Mouse (Mus musculus) heart, embryonic 12.5 days (tissue): ENCODE data around the gene Kxd1. TPM values are rescaled to one million over a fixed set of nuclear protein-coding genes. Genes with fewer than 3 reads are reported as not detected.

ENCODE experiments used
- ATAC-seq: fragments of 200-750 bp; cut with Nextera tagmentation; 2 replicates; pipeline ENCODE4 v1.8.0; 2017; ENCODE audit warnings: moderate TSS enrichment, moderate library complexity; ENCODE audit not compliant: insufficient number of reproducible peaks, low FRiP score
- H3K27ac ChIP-seq: fragments of 300-500 bp; sonication (generic); 2 replicates; pipeline ENCODE4 v1.5.1; 2016; ENCODE audit warnings: mild to moderate bottlenecking, moderate library complexity; ENCODE audit not compliant: poor library complexity, severe bottlenecking
- H3K27me3 ChIP-seq: fragments of 300-500 bp; sonication (generic); replicated peaks from 2 replicates; pipeline ENCODE4 v1.6.1; 2016; ENCODE audit warnings: mild to moderate bottlenecking, moderate library complexity
- H3K36me3 ChIP-seq: fragments of 300-500 bp; sonication (generic); 2 replicates; pipeline ENCODE4 v1.6.1; 2016; ENCODE audit warnings: mild to moderate bottlenecking, moderate library complexity
- H3K4me1 ChIP-seq: fragments of 300-500 bp; sonication (generic); replicated peaks from 2 replicates; pipeline ENCODE4 v1.6.1; 2016; ENCODE audit warnings: mild to moderate bottlenecking
- H3K4me2 ChIP-seq: fragments of 300-500 bp; sonication (generic); 2 replicates; pipeline ENCODE4 v1.6.1; 2016; ENCODE audit warnings: mild to moderate bottlenecking, moderate library complexity
- H3K4me3 ChIP-seq: fragments of 300-500 bp; sonication (generic); 2 replicates; pipeline ENCODE4 v1.5.1; 2016; ENCODE audit warnings: mild to moderate bottlenecking
- H3K9ac ChIP-seq: fragments of 300-500 bp; sonication (generic); 2 replicates; pipeline ENCODE4 v1.6.1; 2016; ENCODE audit warnings: mild to moderate bottlenecking, moderate library complexity
- H3K9me3 ChIP-seq: fragments of 300-500 bp; sonication (generic); replicated peaks from 2 replicates; pipeline ENCODE4 v1.6.1; 2016; ENCODE audit warnings: mild to moderate bottlenecking, moderate library complexity
- WGBS: fragments of 180-500 bp; shearing (Covaris S2); methylation state at CpG from one replicate; pipeline ENCODE4 v1.1.7; 2016; 5-methylcytosine and 5-hydroxymethylcytosine counted together
- polyA plus RNA-seq: library from polyadenylated mRNA; unstranded; fragments of >200 nt; fragmentation: Nextera tagmentation; extraction: Ambion mirVana; gene quantifications from 2 replicates; pipeline ENCODE4 v1.2.1, GENCODE M21; 2016

Gene Kxd1
- 64.2 and 65.7 TPM in 2 replicates for polyA plus RNA-seq

DNA sequence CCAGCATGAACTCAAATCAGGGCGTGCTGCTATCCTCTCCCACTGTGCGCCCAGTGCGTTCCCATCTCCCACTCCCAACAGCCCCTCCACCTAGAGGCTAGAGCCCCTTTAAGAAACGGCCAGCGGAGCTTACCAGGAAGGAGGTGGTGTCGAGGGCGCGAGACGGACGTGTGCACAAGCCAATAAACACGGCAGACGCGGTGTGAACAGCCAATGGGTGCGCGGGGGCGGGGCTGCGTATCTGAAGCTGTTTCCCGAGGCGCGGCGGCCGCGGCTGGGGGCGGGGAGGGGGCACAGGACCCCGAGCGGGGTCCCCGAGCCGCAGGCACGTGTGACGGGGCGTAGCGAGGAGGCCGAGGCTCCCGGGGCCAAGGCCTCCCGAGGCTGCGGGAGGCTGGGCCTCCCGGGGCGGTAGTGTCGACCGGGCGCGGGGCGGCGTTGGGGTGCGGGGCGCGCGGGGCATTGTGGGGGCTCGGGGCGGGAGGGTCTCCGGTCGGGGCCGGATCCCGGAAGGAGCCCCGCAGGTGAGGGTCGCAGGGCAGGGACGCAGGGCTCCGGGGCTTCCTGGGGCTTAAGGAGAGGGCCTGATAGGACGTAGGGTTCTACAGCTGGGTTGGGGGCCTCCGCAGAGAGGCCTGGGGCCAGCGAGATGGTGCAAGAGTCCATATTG lies at the start of gene Kxd1, which contains the start of gene Fkbp8:
Gene Kxd1, minus strand, starts transcription at position 445 of the 670 bp plus-strand sequence.
Gene Fkbp8, plus strand, starts transcription at position 213 of the 670 bp plus-strand sequence.
- H3K27me3 ChIP-seq: no peaks in the 10 kb centered on the region
- H3K4me1 ChIP-seq: peaks cover 24% of the 10 kb centered on the region
- peak within 1 kb of the TSS; percentile 74 for H3K4me2 ChIP-seq
- peak; percentile 92 for ATAC-seq
- H3K9ac ChIP-seq: peak within 1 kb of the TSS; percentile 95
- no peaks in the 10 kb centered on the region for H3K9me3 ChIP-seq
- H3K27ac ChIP-seq: peak within 1 kb of the TSS; percentile 84
- H3K4me3 ChIP-seq: peak within 1 kb of the TSS; percentile 80
- under 1% methylated on average over 57 of the region's 61 CpGs for whole genome bisulfite sequencing
- H3K36me3 ChIP-seq: peaks cover 30% of the 10 kb centered on the region

DNA sequence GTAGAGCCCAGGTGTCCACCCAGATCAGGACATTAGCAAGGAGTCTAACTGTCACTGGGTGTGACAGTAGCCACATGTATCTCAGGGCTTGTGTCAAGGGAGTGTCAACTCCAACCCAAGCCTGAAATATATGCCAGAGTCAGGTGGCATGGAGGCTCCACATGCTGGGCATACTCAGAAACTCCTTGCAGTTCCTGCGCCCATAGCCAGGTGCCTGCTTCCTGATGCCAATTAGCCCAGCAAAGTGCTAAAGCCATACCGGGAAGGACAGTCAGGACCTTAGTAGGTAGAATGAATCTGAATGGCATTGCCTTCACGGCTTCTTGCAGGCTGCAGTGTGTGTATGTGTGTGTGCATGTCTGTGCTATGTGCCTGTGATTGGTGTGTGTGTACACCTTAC lies 49.5 kb upstream of the Kxd1 start:
- Histone ChIP-seq H3K9ac (no peak overlapping the region), H3K4me1 (peaks cover 3% of the 10 kb centered on the region; the same call in 1 of the 2 replicates), H3K27ac (no peak overlapping the region), H3K36me3 (peaks cover 56% of the 10 kb centered on the region), H3K27me3 (no peaks in the 10 kb centered on the region), H3K4me2 (no peak overlapping the region), H3K9me3 (no peaks in the 10 kb centered on the region), H3K4me3 (no peak overlapping the region)
- WGBS: 96% methylated on average over 3 of the region's 3 CpGs
- no peak for ATAC-seq

- no peak for ATAC-seq
- Histone ChIP-seq H3K9me3 (no peaks in the 10 kb centered on the region), H3K36me3 (peaks cover 33% of the 10 kb centered on the region), H3K9ac (no peak overlapping the region), H3K4me3 (no peak overlapping the region), H3K27ac (no peak overlapping the region), H3K4me2 (no peak overlapping the region), H3K4me1 (peaks cover 25% of the 10 kb centered on the region), H3K27me3 (no peaks in the 10 kb centered on the region)
- WGBS: 55% methylated on average over 4 of the region's 4 CpGs
Measured at GRCm38 (mm10) chr8:70574915-70575314, 47.2 kb upstream of the Kxd1 start.

DNA sequence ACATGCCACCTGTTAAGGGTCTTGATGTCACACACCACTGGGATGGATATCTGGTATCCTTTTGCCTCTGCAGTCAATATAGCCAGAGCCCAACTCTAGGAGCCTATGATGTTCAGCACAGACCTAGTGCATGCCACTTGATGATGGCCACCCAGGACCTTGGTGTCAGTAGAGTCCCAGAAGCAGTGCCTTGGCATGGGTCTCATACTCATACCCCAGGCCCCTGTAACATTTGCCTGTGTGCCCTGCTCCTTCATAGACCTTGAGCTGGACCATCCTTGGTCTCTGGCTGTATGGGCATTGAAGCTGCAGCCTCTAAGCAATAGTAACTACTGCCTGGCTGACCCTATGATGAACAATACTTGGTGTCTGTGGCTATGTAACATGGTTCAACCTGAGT lies 46.5 kb upstream of the Kxd1 start:
- no peak overlapping the region for H3K27ac ChIP-seq

GRCm38 (mm10) chr8:70570990-70571389 lies 43.2 kb upstream of the Kxd1 start:
- peaks cover 14% of the 10 kb centered on the region; the same call in 1 of the 2 replicates for H3K36me3 ChIP-seq
- H3K27me3 ChIP-seq: no peaks in the 10 kb centered on the region
- no peak overlapping the region for H3K9ac ChIP-seq
- no peak overlapping the region for H3K4me2 ChIP-seq
- H3K4me1 ChIP-seq: peaks cover 37% of the 10 kb centered on the region
- H3K27ac ChIP-seq: peak overlapping the region; percentile 43
- no peak overlapping the region for H3K4me3 ChIP-seq
- H3K9me3 ChIP-seq: no peaks in the 10 kb centered on the region
- 0 out of 2 replicates have a peak, but pooled peaks have one; percentile 13 for ATAC-seq
- 65% methylated on average over 6 of the region's 6 CpGs for WGBS

More for the DNA sequence above, 46.5 kb upstream of the Kxd1 start:
- Histone ChIP-seq H3K4me2 (no peak overlapping the region), H3K4me1 (peaks cover 28% of the 10 kb centered on the region), H3K4me3 (no peak overlapping the region), H3K27me3 (no peaks in the 10 kb centered on the region), H3K36me3 (peaks cover 31% of the 10 kb centered on the region), H3K9ac (no peak overlapping the region), H3K9me3 (no peaks in the 10 kb centered on the region)
- ATAC-seq: no peak

DNA sequence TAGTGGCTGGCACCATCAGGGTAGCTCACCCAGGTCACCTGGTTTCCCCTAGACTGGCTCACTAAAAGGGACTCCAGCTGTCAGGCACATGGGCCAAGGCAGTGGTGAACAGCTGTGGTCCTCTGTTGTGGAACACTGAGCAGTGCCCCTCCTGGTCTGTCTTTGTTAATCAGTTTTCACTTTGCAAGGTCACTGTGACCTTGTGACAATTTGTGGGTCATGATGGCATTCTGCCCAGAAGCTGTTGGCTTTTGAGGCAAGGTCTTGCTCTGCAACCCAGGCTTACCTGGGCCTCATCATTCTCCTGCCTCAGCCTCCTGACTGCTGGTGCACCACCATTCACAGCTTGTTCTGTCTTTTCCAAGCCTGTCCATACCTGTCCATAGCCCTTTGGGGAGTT lies 42.6 kb upstream of the Kxd1 start:
- peaks cover 12% of the 10 kb centered on the region; the same call in 1 of the 2 replicates for H3K36me3 ChIP-seq
- no peak for ATAC-seq
- H3K27me3 ChIP-seq: no peaks in the 10 kb centered on the region
- H3K4me2 ChIP-seq: no peak overlapping the region
- no peak overlapping the region for H3K4me3 ChIP-seq
- no peaks in the 10 kb centered on the region for H3K9me3 ChIP-seq
- peaks cover 44% of the 10 kb centered on the region for H3K4me1 ChIP-seq
- H3K27ac ChIP-seq: peak overlapping the region; percentile 43; the same call in 1 of the 2 replicates
- no peak overlapping the region for H3K9ac ChIP-seq

- Histone ChIP-seq H3K4me2 (no peak overlapping the region), H3K4me3 (no peak overlapping the region), H3K27me3 (no peaks in the 10 kb centered on the region), H3K9ac (no peak overlapping the region), H3K9me3 (no peaks in the 10 kb centered on the region), H3K27ac (no peak overlapping the region; the same call in 1 of the 2 replicates), H3K36me3 (0 out of 2 replicates have a peak, but pooled peaks cover 3% of the 10 kb centered on the region), H3K4me1 (peaks cover 69% of the 10 kb centered on the region)
- no peak for ATAC-seq
- 26% methylated on average over 3 of the region's 3 CpGs for WGBS
Measured at GRCm38 (mm10) chr8:70565561-70565960, 37.8 kb upstream of the Kxd1 start.

GRCm38 (mm10) chr8:70564696-70565235 lies 37.0 kb upstream of the Kxd1 start:
- H3K4me3 ChIP-seq: no peak overlapping the region
- no peak overlapping the region for H3K4me2 ChIP-seq
- H3K9me3 ChIP-seq: no peaks in the 10 kb centered on the region
- H3K4me1 ChIP-seq: peaks cover 69% of the 10 kb centered on the region
- 0 out of 2 replicates have a peak, but pooled peaks cover 3% of the 10 kb centered on the region for H3K36me3 ChIP-seq
- 69% methylated on average over 3 of the region's 3 CpGs for WGBS
- no peak for ATAC-seq
- H3K9ac ChIP-seq: no peak overlapping the region
- H3K27me3 ChIP-seq: no peaks in the 10 kb centered on the region
- no peak overlapping the region for H3K27ac ChIP-seq

GRCm38 (mm10) chr8:70563763-70564387 lies 36.1 kb upstream of the Kxd1 start:
- no peaks in the 10 kb centered on the region for H3K27me3 ChIP-seq
- no peak overlapping the region for H3K27ac ChIP-seq
- H3K9me3 ChIP-seq: no peaks in the 10 kb centered on the region
- peaks cover 74% of the 10 kb centered on the region for H3K4me1 ChIP-seq
- no peak overlapping the region for H3K9ac ChIP-seq
- H3K4me2 ChIP-seq: no peak overlapping the region
- H3K4me3 ChIP-seq: no peak overlapping the region
- WGBS: 90% methylated on average over 6 of the region's 6 CpGs
- 0 out of 2 replicates have a peak, but pooled peaks cover 3% of the 10 kb centered on the region for H3K36me3 ChIP-seq
- ATAC-seq: no peak

GRCm38 (mm10) chr8:70562802-70563201 lies 35.0 kb upstream of the Kxd1 start:
- H3K27ac ChIP-seq: no peak overlapping the region
- no peaks in the 10 kb centered on the region for H3K27me3 ChIP-seq
- H3K9me3 ChIP-seq: no peaks in the 10 kb centered on the region
- no peak for ATAC-seq
- no peaks in the 10 kb centered on the region for H3K36me3 ChIP-seq
- no peak overlapping the region for H3K4me3 ChIP-seq
- WGBS: 61% methylated on average over 3 of the region's 3 CpGs
- H3K4me1 ChIP-seq: peaks cover 84% of the 10 kb centered on the region
- H3K9ac ChIP-seq: no peak overlapping the region
- no peak overlapping the region for H3K4me2 ChIP-seq

DNA sequence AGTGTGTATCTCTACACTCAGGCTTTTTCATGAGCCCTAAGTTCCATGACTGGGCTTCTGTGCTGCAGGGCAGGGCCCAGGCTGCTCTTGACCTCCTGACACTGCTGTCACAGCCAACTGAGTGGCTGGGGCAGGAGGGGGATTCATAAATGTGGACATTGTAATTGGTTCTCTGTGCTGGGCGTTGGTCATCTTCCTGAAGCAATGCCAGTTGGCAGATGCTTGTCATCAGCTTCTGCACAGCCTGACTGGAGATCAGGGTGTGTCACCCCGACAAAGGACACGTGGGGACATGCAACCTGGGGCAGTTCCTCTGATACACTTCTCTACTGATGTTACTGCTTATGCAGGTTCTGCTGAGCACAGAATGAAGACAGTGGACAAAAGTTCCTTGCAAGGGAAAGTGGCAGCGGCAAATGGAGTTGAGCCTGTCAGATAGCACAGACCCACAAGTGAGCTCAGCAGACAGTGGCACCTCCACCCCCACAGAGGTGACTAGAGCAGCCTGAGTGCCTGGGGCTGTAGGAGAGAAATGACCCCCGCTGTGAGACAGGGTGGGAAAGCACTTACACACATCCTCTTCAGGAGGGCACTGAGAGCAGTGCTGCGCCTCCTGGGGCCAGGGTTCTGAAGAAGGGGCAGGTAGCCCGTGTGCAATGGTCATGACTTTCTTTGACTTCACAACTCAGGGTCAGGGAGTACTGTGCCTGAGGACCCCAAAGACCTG lies 34.2 kb upstream of the Kxd1 start:
- no peaks in the 10 kb centered on the region for H3K27me3 ChIP-seq
- H3K9ac ChIP-seq: peak overlapping the region; percentile 50; the same call in 1 of the 2 replicates
- peak overlapping the region; percentile 79; the same call in 1 of the 2 replicates for H3K27ac ChIP-seq
- no peak for ATAC-seq
- peaks cover 92% of the 10 kb centered on the region for H3K4me1 ChIP-seq
- no peaks in the 10 kb centered on the region for H3K9me3 ChIP-seq
- 43% methylated on average over 7 of the region's 7 CpGs for WGBS
- H3K36me3 ChIP-seq: no peaks in the 10 kb centered on the region
- H3K4me2 ChIP-seq: no peak overlapping the region
- no peak overlapping the region for H3K4me3 ChIP-seq
